Mouse (Mus musculus) liver, embryonic 16.5 days (tissue): Measurements from ENCODE around the gene Anp32e. TPM values are rescaled to one million over a fixed set of nuclear protein-coding genes. Genes with fewer than 3 reads are reported as not detected.

Source experiments
- ATAC-seq: fragments of 200-750 bp; cut with Nextera tagmentation; 2 replicates; pipeline ENCODE4 v1.8.0; 2017; ENCODE audit warnings: low read depth, mild to moderate bottlenecking, moderate number of reproducible peaks, moderate library complexity
- H3K27ac ChIP-seq: fragments of 300-500 bp; sonication (generic); 2 replicates; pipeline ENCODE4 v1.5.1; 2014; ENCODE audit warnings: mild to moderate bottlenecking, low read length
- H3K27me3 ChIP-seq: fragments of 300-500 bp; sonication (generic); 2 replicates; pipeline ENCODE4 v1.6.1; 2014; ENCODE audit warnings: low read depth, low read length, mixed read lengths; ENCODE audit not compliant: control insufficient read depth, insufficient read depth
- H3K36me3 ChIP-seq: fragments of 300-500 bp; sonication (generic); 2 replicates; pipeline ENCODE4 v1.6.1; 2014; ENCODE audit warnings: mild to moderate bottlenecking; ENCODE audit not compliant: control insufficient read depth, insufficient read depth
- H3K4me1 ChIP-seq: fragments of 300-500 bp; sonication (generic); 2 replicates; pipeline ENCODE4 v1.6.1; 2014; ENCODE audit warnings: low read depth, low read length, mixed read lengths; ENCODE audit not compliant: control insufficient read depth
- H3K4me2 ChIP-seq: fragments of 300-500 bp; sonication (generic); 2 replicates; pipeline ENCODE4 v1.6.1; 2014; ENCODE audit warnings: low read depth, low read length, mixed read lengths
- H3K4me3 ChIP-seq: fragments of 300-500 bp; sonication (generic); 2 replicates; pipeline ENCODE4 v1.5.1; 2014; ENCODE audit warnings: low read depth, mild to moderate bottlenecking, low read length
- H3K9ac ChIP-seq: fragments of 300-500 bp; sonication (generic); 2 replicates; pipeline ENCODE4 v1.6.1; 2014; ENCODE audit warnings: low read depth, low read length
- H3K9me3 ChIP-seq: fragments of 300-500 bp; sonication (generic); replicated peaks from 2 replicates; pipeline ENCODE4 v1.6.1; 2016; ENCODE audit warnings: low read length; ENCODE audit not compliant: control insufficient read depth
- WGBS: fragments of 180-500 bp; shearing (Covaris S2); extraction: QIAGEN DNeasy Blood & Tissue Kit; methylation state at CpG from one replicate; pipeline ENCODE4 v1.1.7; 2014; ENCODE audit not compliant: insufficient replicate concordance; 5-methylcytosine and 5-hydroxymethylcytosine counted together
- polyA plus RNA-seq: library from polyadenylated mRNA; unstranded; fragments of >200 nt; fragmentation: Nextera tagmentation; extraction: Ambion mirVana; gene quantifications from 2 replicates; pipeline ENCODE4 v1.2.1, GENCODE M21; 2015

Gene Anp32e
- polyA plus RNA-seq, 1 experiment from 2014 or later: 118 TPM

DNA sequence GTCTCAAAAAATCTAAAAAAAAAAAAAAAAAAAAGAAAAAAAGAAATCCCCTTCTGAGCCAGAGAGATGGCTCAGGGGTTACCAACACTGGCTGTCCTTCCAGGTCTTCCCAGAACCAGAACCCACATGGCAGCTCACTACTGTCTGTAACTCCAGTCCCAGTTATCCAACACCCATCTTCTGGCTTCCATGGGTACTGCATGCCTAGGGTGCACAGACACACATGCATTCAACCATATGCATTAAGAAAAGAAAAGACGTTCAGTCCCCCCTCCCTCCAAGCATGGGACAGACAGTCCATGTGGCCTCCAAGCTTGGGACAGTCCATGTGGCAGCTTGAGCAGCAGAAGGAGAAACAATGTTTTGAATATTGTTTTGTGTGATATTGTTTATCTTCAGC lies 3.1 kb downstream of the Anp32e start:
- no peaks in the 10 kb centered on the region for H3K27me3 ChIP-seq
- no peak overlapping the region for H3K4me2 ChIP-seq
- H3K36me3 ChIP-seq: peaks cover 31% of the 10 kb centered on the region
- no peak for ATAC-seq
- no peaks in the 10 kb centered on the region for H3K9me3 ChIP-seq
- no peak overlapping the region for H3K27ac ChIP-seq
- H3K9ac ChIP-seq: no peak overlapping the region
- H3K4me3 ChIP-seq: no peak overlapping the region
- H3K4me1 ChIP-seq: peaks cover 26% of the 10 kb centered on the region
- 59% methylated on average over 1 of the region's 1 CpGs for WGBS

DNA sequence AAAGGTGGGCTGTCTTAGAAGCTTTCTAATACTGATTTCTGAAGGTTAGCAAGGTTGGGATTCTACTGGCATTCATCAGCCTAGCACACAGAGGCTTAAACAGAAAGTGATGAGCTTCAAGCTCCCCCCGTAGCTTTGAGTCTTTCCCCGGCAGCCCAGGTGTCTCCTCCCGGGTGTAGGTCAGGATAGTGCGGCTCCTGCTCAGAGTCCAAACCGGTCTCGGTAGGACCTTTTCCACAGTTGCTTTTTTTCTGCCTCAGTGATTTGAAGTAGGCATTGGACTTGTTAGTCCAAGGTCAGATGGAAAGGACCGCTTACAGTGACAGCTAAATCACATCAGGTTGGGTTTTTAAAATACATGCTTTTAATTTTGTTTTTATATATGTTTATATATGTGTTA lies 3.5 kb downstream of the Anp32e start:
- no peak overlapping the region for H3K4me2 ChIP-seq
- WGBS: 79% methylated on average over 7 of the region's 7 CpGs

DNA sequence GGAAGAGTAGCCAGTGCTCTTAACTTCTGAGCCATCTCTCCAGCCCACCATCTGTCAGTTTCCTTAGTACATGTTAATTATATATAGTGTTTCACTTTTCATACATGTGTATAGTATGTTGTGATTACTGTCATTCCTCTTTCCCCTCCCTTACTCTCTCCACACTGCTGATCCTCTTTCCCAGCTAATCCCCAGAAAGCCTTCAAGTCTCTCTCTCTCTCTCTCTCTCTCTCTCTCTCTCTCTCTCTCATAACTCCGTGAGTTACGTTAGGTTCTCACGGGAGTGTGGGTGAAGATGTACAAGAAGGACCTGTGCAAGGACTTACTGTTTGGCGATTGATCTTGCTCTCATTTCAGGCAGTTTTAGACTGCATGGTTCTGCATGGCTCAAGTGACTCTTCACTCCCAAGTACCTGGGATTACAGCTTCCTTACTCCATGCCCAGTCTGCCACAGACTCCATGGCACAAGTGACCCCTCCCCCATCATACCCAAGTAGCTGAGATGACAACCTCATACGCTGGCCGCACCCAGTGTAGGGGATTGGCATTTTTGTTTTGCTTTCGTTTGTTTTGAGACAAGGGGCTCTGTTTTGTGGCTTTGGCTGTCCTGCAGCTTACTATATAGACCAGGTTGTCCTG lies 4.2 kb downstream of the Anp32e start:
- H3K4me2 ChIP-seq: no peak overlapping the region
- 90% methylated on average over 7 of the region's 7 CpGs for WGBS
- H3K4me3 ChIP-seq: no peak overlapping the region
- peaks cover 23% of the 10 kb centered on the region for H3K4me1 ChIP-seq
- H3K27me3 ChIP-seq: no peaks in the 10 kb centered on the region
- no peak overlapping the region for H3K27ac ChIP-seq
- no peak overlapping the region for H3K9ac ChIP-seq
- no peak for ATAC-seq
- peaks cover 41% of the 10 kb centered on the region for H3K36me3 ChIP-seq
- H3K9me3 ChIP-seq: no peaks in the 10 kb centered on the region

More for the DNA sequence above, 3.5 kb downstream of the Anp32e start:
- H3K4me3 ChIP-seq: no peak overlapping the region
- ATAC-seq: no peak
- peaks cover 26% of the 10 kb centered on the region for H3K4me1 ChIP-seq
- no peak overlapping the region for H3K9ac ChIP-seq
- peaks cover 35% of the 10 kb centered on the region for H3K36me3 ChIP-seq
- H3K27me3 ChIP-seq: no peaks in the 10 kb centered on the region
- H3K27ac ChIP-seq: no peak overlapping the region
- no peaks in the 10 kb centered on the region for H3K9me3 ChIP-seq

DNA sequence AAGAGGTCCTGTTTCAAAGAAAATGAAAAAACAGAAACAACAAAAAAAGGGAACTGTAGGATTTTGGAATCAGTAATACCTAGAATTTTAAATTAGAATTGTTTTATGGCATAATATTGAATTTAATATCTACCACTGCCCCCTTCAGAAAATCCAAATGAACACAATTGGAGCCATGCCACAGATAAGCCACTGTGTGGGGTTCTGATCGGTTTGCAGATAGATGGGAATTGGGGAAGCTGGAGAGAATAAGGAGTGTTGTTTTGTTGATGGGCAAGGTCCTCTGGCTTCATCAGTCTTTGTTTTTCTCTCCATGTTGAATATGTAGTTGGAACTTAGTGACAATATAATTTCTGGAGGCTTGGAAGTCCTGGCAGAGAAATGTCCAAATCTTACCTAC lies 5.4 kb downstream of the Anp32e start:
- H3K4me1 ChIP-seq: peaks cover 20% of the 10 kb centered on the region
- no peak overlapping the region for H3K9ac ChIP-seq
- no peak overlapping the region for H3K4me3 ChIP-seq
- no peaks in the 10 kb centered on the region for H3K9me3 ChIP-seq
- no peak for ATAC-seq
- H3K4me2 ChIP-seq: no peak overlapping the region
- H3K27ac ChIP-seq: no peak overlapping the region
- H3K27me3 ChIP-seq: no peaks in the 10 kb centered on the region
- 77% methylated on average over 1 of the region's 1 CpGs for WGBS
- H3K36me3 ChIP-seq: peaks cover 54% of the 10 kb centered on the region

DNA sequence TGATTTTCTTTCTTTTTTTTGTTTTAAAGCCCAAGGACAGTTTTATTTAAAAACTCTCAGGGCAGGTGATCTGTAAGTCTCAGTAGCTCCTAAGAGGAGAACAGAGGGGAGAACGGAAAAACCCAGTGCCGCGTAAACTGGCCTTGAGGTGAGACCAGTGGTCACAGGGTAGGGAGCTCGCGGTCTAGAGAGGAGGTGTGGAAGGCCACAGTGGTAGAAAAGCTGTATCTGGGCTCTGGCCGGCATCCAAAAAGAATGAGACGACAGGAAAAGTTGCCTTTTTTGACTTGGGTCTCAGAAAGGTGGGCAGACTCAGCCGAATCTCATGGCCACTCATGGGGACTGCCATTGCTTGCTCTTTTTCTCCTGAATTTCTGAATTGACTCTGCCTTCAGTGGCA lies 9.2 kb downstream of the Anp32e start:
- WGBS: 95% methylated on average over 8 of the region's 8 CpGs
- H3K4me1 ChIP-seq: no peaks in the 10 kb centered on the region

DNA sequence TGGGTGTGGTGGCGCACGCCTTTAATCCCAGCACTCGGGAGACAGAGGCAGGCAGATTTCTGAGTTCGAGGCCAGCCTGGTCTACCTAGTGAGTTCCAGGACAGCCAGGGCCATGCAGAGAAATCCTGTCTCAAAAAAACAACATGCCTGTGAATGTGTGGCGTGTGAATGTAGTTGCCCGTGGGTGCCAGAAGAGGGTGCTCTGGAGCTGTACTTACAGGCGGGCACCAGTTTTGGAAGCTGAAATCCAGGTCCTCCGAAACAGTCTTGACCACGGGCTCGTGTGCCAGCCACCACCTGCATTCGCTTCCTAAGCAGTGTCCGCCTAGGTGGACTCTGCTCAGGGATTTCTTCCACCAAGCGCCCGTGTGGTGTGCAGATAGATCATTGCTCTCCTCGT lies 9.8 kb downstream of the Anp32e start:
- no peaks in the 10 kb centered on the region for H3K27me3 ChIP-seq
- no peak overlapping the region for H3K9ac ChIP-seq
- no peak overlapping the region for H3K27ac ChIP-seq
- no peaks in the 10 kb centered on the region for H3K4me1 ChIP-seq
- H3K36me3 ChIP-seq: peaks cover 86% of the 10 kb centered on the region
- no peaks in the 10 kb centered on the region for H3K9me3 ChIP-seq
- WGBS: 82% methylated on average over 15 of the region's 15 CpGs
- H3K4me3 ChIP-seq: no peak overlapping the region
- H3K4me2 ChIP-seq: no peak overlapping the region
- no peak for ATAC-seq

More for the DNA sequence above, 9.2 kb downstream of the Anp32e start:
- Histone ChIP-seq H3K9me3 (no peaks in the 10 kb centered on the region), H3K4me3 (no peak overlapping the region), H3K36me3 (peaks cover 88% of the 10 kb centered on the region), H3K27ac (no peak overlapping the region), H3K27me3 (no peaks in the 10 kb centered on the region), H3K9ac (no peak overlapping the region), H3K4me2 (no peak overlapping the region)
- no peak for ATAC-seq

DNA sequence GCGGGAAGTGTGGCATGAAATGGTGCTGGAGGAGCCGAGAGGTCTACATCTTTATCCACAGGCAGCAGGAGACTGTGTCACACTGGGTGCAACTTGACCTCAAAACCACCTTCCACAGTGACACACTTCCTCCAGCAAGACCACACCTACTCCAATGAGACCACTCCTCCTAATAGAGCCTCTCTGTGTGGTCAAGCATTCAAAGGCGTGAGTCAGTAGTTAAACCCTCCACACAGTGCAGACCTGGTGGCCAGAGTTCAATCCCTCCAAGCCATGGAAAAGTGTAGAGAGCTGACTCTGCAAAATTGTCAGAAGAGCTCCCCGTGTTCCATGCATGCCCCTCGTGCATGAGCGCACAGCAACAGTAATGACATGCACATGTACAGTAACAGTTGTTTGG lies 13.7 kb downstream of the Anp32e start:
- no peak overlapping the region for H3K4me2 ChIP-seq
- peaks cover 75% of the 10 kb centered on the region for H3K36me3 ChIP-seq
- no peaks in the 10 kb centered on the region for H3K27me3 ChIP-seq
- no peak for ATAC-seq
- H3K4me3 ChIP-seq: no peak overlapping the region
- no peak overlapping the region for H3K27ac ChIP-seq
- no peak overlapping the region for H3K9ac ChIP-seq
- no peaks in the 10 kb centered on the region for H3K4me1 ChIP-seq
- H3K9me3 ChIP-seq: no peaks in the 10 kb centered on the region
- WGBS: 82% methylated on average over 6 of the region's 6 CpGs

DNA sequence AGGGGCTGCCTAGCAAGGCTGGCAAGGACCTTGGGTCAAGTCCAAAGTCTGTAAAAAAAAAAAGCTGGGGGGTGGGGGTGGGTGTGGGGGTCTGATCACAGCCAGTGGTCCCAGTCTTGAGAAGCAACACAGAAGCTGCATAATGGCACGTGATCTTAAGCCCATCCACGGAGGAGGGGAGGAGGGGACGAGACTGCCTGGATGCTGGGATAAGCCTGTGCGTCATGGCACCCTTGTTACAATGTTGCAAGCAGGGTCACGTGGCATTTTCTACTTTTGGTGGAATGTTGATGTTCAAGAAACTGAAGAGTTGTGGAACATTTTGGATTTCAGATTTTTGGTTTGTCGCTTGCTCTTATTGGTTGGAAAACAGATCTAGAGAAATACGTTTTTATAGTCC lies 14.2 kb downstream of the Anp32e start:
- Histone ChIP-seq H3K9me3 (no peaks in the 10 kb centered on the region), H3K4me2 (no peak overlapping the region), H3K27me3 (no peaks in the 10 kb centered on the region), H3K27ac (no peak overlapping the region), H3K9ac (no peak overlapping the region), H3K4me1 (no peaks in the 10 kb centered on the region), H3K36me3 (peaks cover 70% of the 10 kb centered on the region), H3K4me3 (no peak overlapping the region)
- WGBS: 89% methylated on average over 7 of the region's 7 CpGs
- no peak for ATAC-seq

DNA sequence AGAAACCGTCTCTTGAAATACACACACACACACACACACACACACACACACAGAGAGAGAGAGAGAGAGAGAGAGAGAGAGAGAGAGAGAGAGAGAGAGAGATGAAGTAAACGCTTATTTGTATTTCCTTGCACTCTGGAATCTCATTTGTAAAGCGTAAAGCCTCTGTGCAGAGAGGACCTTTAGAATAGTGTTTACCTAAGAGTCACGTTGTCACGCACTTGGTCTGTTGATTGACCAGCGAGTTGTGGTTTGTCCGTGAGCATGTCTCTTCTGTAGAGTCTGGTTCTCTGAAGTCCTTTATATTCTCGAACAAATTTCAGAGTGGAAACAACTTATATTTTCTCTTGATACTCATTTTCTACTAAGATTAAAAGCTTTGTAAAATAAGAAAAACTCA lies 15.7 kb downstream of the Anp32e start:
- no peak overlapping the region for H3K4me3 ChIP-seq
- peak; percentile 53; the same call in 1 of the 2 replicates for ATAC-seq
- no peak overlapping the region for H3K4me2 ChIP-seq
- 69% methylated on average over 8 of the region's 8 CpGs for WGBS
- no peaks in the 10 kb centered on the region for H3K9me3 ChIP-seq
- H3K4me1 ChIP-seq: peaks cover 3% of the 10 kb centered on the region; the same call in 1 of the 2 replicates
- peaks cover 56% of the 10 kb centered on the region for H3K36me3 ChIP-seq
- H3K27me3 ChIP-seq: no peaks in the 10 kb centered on the region
- H3K27ac ChIP-seq: no peak overlapping the region
- H3K9ac ChIP-seq: no peak overlapping the region
